Mouse (Mus musculus) lung, embryonic 16.5 days (tissue): ENCODE measurements at regions not wholly inside any gene's neighbourhood (a gene's known extent, or its start where the extent isn't known, plus 50 kb on each side); places are given as distances from the start of the nearest gene placed in this dataset.
"Not testable (repeated sequence)": the region's sequence is repeated elsewhere in the genome, so short reads cannot be mapped to it uniquely, and the experiment has no call there.

Source experiments
- ATAC-seq: fragments of 200-750 bp; cut with Nextera tagmentation; 2 replicates; pipeline ENCODE4 v1.8.0; 2017; ENCODE audit warnings: low read depth, mild to moderate bottlenecking, moderate library complexity
- H3K27ac ChIP-seq: fragments of 300-500 bp; sonication (generic); 2 replicates; pipeline ENCODE4 v1.5.1; 2014; ENCODE audit warnings: mild to moderate bottlenecking, control low read depth, low read length
- H3K27me3 ChIP-seq: fragments of 300-500 bp; sonication (generic); 2 replicates; pipeline ENCODE4 v1.6.1; 2014; ENCODE audit warnings: low read depth, low read length, mixed read lengths; ENCODE audit not compliant: control insufficient read depth, insufficient read depth
- H3K36me3 ChIP-seq: fragments of 300-500 bp; sonication (generic); 2 replicates; pipeline ENCODE4 v1.6.1; 2014; ENCODE audit warnings: low read length; ENCODE audit not compliant: control insufficient read depth, insufficient read depth
- H3K4me1 ChIP-seq: fragments of 300-500 bp; sonication (generic); replicated peaks from 2 replicates; pipeline ENCODE4 v1.6.1; 2014; ENCODE audit warnings: low read length, mixed read lengths; ENCODE audit not compliant: control insufficient read depth, insufficient read depth
- H3K4me2 ChIP-seq: fragments of 300-500 bp; sonication (generic); 2 replicates; pipeline ENCODE4 v1.6.1; 2014; ENCODE audit warnings: low read depth, low read length, control low read depth
- H3K4me3 ChIP-seq: fragments of 300-500 bp; sonication (generic); 2 replicates; pipeline ENCODE4 v1.5.1; 2014; ENCODE audit warnings: mild to moderate bottlenecking, low read length, control low read depth
- H3K9ac ChIP-seq: fragments of 300-500 bp; sonication (generic); 2 replicates; pipeline ENCODE4 v1.6.1; 2014; ENCODE audit warnings: low read length, control low read depth
- H3K9me3 ChIP-seq: fragments of 300-500 bp; sonication (generic); 2 replicates; pipeline ENCODE4 v1.6.1; 2016; ENCODE audit warnings: low read length; ENCODE audit not compliant: control insufficient read depth
- WGBS: fragments of 180-500 bp; shearing (Covaris S2); extraction: QIAGEN DNeasy Blood & Tissue Kit; methylation state at CpG from one replicate; pipeline ENCODE4 v1.1.7; 2014; 5-methylcytosine and 5-hydroxymethylcytosine counted together

GRCm38 (mm10) chr12:20802027-20802426 is 188.2 kb upstream of the Asap2 start:
- H3K4me3 ChIP-seq, ATAC-seq: not testable (repeated sequence)

GRCm38 (mm10) chr12:20805466-20805865 is 184.8 kb upstream of the Asap2 start:
- 90% methylated on average over 4 of the region's 5 CpGs for WGBS
- not testable (repeated sequence) for H3K9me3 ChIP-seq, H3K4me2 ChIP-seq, H3K27ac ChIP-seq, H3K9ac ChIP-seq, H3K36me3 ChIP-seq, H3K27me3 ChIP-seq, H3K4me1 ChIP-seq, ATAC-seq, H3K4me3 ChIP-seq

More at GRCm38 (mm10) chr12:20802027-20802426, 188.2 kb upstream of the Asap2 start:
- not testable (repeated sequence) for H3K9me3 ChIP-seq, H3K27me3 ChIP-seq, H3K4me1 ChIP-seq, H3K36me3 ChIP-seq, H3K4me2 ChIP-seq, H3K27ac ChIP-seq, H3K9ac ChIP-seq
- WGBS: 60% methylated on average over 3 of the region's 4 CpGs

- no peak overlapping the region for H3K4me2 ChIP-seq
- 98% methylated on average over 2 of the region's 2 CpGs for WGBS
- H3K4me1 ChIP-seq: no peaks in the 10 kb centered on the region
- no peaks in the 10 kb centered on the region for H3K27me3 ChIP-seq
- H3K27ac ChIP-seq: no peak overlapping the region
- H3K9ac ChIP-seq: no peak overlapping the region
- no peak for ATAC-seq
- H3K9me3 ChIP-seq: peaks cover 5% of the 10 kb centered on the region; the same call in 1 of the 2 replicates
- H3K36me3 ChIP-seq: no peaks in the 10 kb centered on the region
- H3K4me3 ChIP-seq: no peak overlapping the region
Measured at GRCm38 (mm10) chr12:20806681-20807080, 183.6 kb upstream of the Asap2 start.

- H3K4me1 ChIP-seq, H3K4me2 ChIP-seq, ATAC-seq, H3K36me3 ChIP-seq, H3K9ac ChIP-seq, H3K4me3 ChIP-seq, H3K27ac ChIP-seq, H3K27me3 ChIP-seq: not testable (repeated sequence)
- WGBS: 74% methylated on average over 6 of the region's 6 CpGs
- H3K9me3 ChIP-seq: peaks cover 15% of the 10 kb centered on the region
Measured at GRCm38 (mm10) chr12:20813836-20814235, 176.4 kb upstream of the Asap2 start.

- H3K4me1 ChIP-seq, H3K36me3 ChIP-seq, H3K27me3 ChIP-seq, H3K27ac ChIP-seq: not testable (repeated sequence)
- H3K4me3 ChIP-seq: peak overlapping the region; percentile 46
- WGBS: 18% methylated on average over 40 of the region's 40 CpGs
- H3K9ac ChIP-seq: peak overlapping the region; percentile 52
- peak overlapping the region; percentile 43 for H3K4me2 ChIP-seq
- ATAC-seq: peak; percentile 34
- H3K9me3 ChIP-seq: peaks cover 13% of the 10 kb centered on the region
Measured at GRCm38 (mm10) chr12:20815121-20815520, 175.1 kb upstream of the Asap2 start.

GRCm38 (mm10) chr12:20815599-20815998 is 174.7 kb upstream of the Asap2 start:
- no peaks in the 10 kb centered on the region for H3K4me1 ChIP-seq
- H3K4me3 ChIP-seq: peak overlapping the region; percentile 46
- peaks cover 10% of the 10 kb centered on the region for H3K9me3 ChIP-seq
- no peak overlapping the region for H3K27ac ChIP-seq
- peak overlapping the region; percentile 52 for H3K9ac ChIP-seq
- H3K4me2 ChIP-seq: peak overlapping the region; percentile 43
- H3K36me3 ChIP-seq: no peaks in the 10 kb centered on the region
- WGBS: 10% methylated on average over 30 of the region's 38 CpGs
- no peaks in the 10 kb centered on the region for H3K27me3 ChIP-seq
- peak; percentile 96 for ATAC-seq

GRCm38 (mm10) chr12:20843661-20844320 is 146.5 kb upstream of the Asap2 start:
- 62% methylated on average over 4 of the region's 4 CpGs for WGBS
- ATAC-seq, H3K9ac ChIP-seq, H3K4me2 ChIP-seq, H3K4me3 ChIP-seq, H3K27ac ChIP-seq, H3K36me3 ChIP-seq, H3K9me3 ChIP-seq, H3K4me1 ChIP-seq, H3K27me3 ChIP-seq: not testable (repeated sequence)

GRCm38 (mm10) chr12:20844873-20845272 is 145.4 kb upstream of the Asap2 start:
- H3K4me1 ChIP-seq, H3K36me3 ChIP-seq, H3K9me3 ChIP-seq, ATAC-seq, H3K9ac ChIP-seq, H3K27ac ChIP-seq, H3K27me3 ChIP-seq: not testable (repeated sequence)
- Histone ChIP-seq H3K4me3 (peak overlapping the region; percentile 16; the same call in 1 of the 2 replicates), H3K4me2 (peak overlapping the region; percentile 26)
- 41% methylated on average over 7 of the region's 7 CpGs for WGBS

- Histone ChIP-seq H3K4me3 (peak overlapping the region; percentile 16; the same call in 1 of the 2 replicates), H3K9ac (no peak overlapping the region), H3K27ac (no peak overlapping the region), H3K9me3 (peaks cover 4% of the 10 kb centered on the region), H3K4me2 (peak overlapping the region; percentile 26), H3K4me1 (no peaks in the 10 kb centered on the region), H3K36me3 (no peaks in the 10 kb centered on the region), H3K27me3 (no peaks in the 10 kb centered on the region)
- 52% methylated on average over 17 of the region's 17 CpGs for WGBS
- no peak for ATAC-seq
Measured at GRCm38 (mm10) chr12:20845297-20845696, 145.0 kb upstream of the Asap2 start.

- 72% methylated on average over 6 of the region's 6 CpGs for WGBS
- not testable (repeated sequence) for H3K36me3 ChIP-seq, H3K4me3 ChIP-seq, H3K4me2 ChIP-seq, H3K4me1 ChIP-seq, ATAC-seq, H3K27me3 ChIP-seq, H3K9me3 ChIP-seq, H3K9ac ChIP-seq, H3K27ac ChIP-seq
Measured at GRCm38 (mm10) chr12:20884104-20884503, 106.2 kb upstream of the Asap2 start.
